ENCODE assay signal across 34 mouse cellular contexts in the genomic region with DNA sequence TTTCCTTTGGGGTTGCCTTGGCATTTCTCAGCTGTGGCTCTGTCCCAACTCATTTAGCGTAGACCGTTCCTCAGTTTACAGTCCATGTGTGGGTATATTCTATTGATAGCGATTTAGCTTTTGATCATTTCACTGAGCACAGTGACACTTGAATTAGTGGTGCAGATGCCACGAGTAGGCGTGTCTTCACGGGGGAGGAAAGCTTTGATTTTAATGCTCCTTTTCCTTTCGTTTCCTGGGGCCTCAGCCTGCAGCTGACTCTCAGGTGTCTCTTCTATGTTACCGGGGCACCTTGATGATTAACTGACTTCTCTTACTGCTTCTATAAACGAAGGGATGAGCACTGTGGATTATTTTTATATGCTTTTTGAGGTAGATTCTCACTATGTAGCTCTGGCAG. TPM values are rescaled to one million over a fixed set of nuclear protein-coding genes. Genes with fewer than 3 reads are reported as not detected.
DNase-seq lines count a peak whose midpoint lies in the region; ATAC-seq and TF ChIP-seq lines count a peak whose summit lies in the region.
"Had no signal": no experiment of that assay in that cellular context is flagged by ENCODE, and none has a peak within 500 bp of the region (broad histone marks: within the 10 kb centered on the region; RNA-seq: fewer than 3 reads in every experiment).

No protein-coding gene starts in this region.

- intact Hi-C loops in gastrocnemius, postnatal 14 days (cut with DNase I; ENCODE audit: low total_unique reads) = no loop called here

- no peak overlapping the region for H3K27ac ChIP-seq in heart, embryonic 10.5 days
- no peak overlapping the region for H3K27ac ChIP-seq in heart, embryonic 12.5 days (ENCODE audit: poor library complexity, severe bottlenecking)
- no peak overlapping the region for H3K27ac ChIP-seq in stomach, postnatal 0 days (replicated peaks)
- H3K27ac ChIP-seq in forebrain, postnatal 0 days (ENCODE audit: low read depth, low read length) = no peak overlapping the region
- H3K27ac ChIP-seq: embryonic facial prominence, embryonic 10.5 days; embryonic facial prominence, embryonic 13.5 days; forebrain, embryonic 10.5 days; forebrain, embryonic 13.5 days; gastrocnemius, adult 2 months; heart, adult 2 months; heart, embryonic 15.5 days; hindbrain, embryonic 14.5 days; hindbrain, postnatal 0 days; intestine, embryonic 15.5 days had no signal

- peak; percentile 10 for DNase-seq in heart, embryonic 10.5 days (ENCODE audit: low spot score)
- no peak for DNase-seq in stomach, postnatal 0 days (ENCODE audit: low spot score)
- no peak for DNase-seq in forebrain, postnatal 0 days
- no peak for DNase-seq in gastrocnemius, postnatal 14 days
- DNase-seq: adrenal gland, adult 2 months; adrenal gland, postnatal 14 days; B cell, adult 2 months; cerebellum, adult 11-12 months; cerebellum, adult 8-10 months; cerebellum, postnatal 10 days; cerebellum, postnatal 36 days; embryo, embryonic 11 days; gastrocnemius, adult 2 months; gastrocnemius, postnatal 25 days; heart, adult 2 months; heart, postnatal 10 days; heart, postnatal 4 days; kidney, adult 11 months had no signal

- H3K9ac ChIP-seq in heart, embryonic 12.5 days = no peak overlapping the region
- no peak overlapping the region for H3K9ac ChIP-seq in stomach, postnatal 0 days (ENCODE audit: low read length)
- H3K9ac ChIP-seq in forebrain, postnatal 0 days = no peak overlapping the region
- H3K9ac ChIP-seq: embryonic facial prominence, embryonic 13.5 days; forebrain, embryonic 13.5 days; heart, embryonic 15.5 days; hindbrain, embryonic 14.5 days; intestine, embryonic 15.5 days had no signal

- peaks cover 78% of the 10 kb centered on the region for H3K36me3 ChIP-seq in heart, embryonic 10.5 days
- peaks cover 78% of the 10 kb centered on the region for H3K36me3 ChIP-seq in heart, embryonic 12.5 days
- H3K36me3 ChIP-seq in stomach, postnatal 0 days (ENCODE audit: control insufficient read depth, insufficient read depth, low read length) = peaks cover 5% of the 10 kb centered on the region
- H3K36me3 ChIP-seq in forebrain, postnatal 0 days (ENCODE audit: insufficient read depth) = peaks cover 9% of the 10 kb centered on the region
- H3K36me3 ChIP-seq: G1E had no signal

- no peaks in the 10 kb centered on the region for H3K4me1 ChIP-seq in heart, embryonic 10.5 days
- no peaks in the 10 kb centered on the region for H3K4me1 ChIP-seq in heart, embryonic 12.5 days (replicated peaks)
- H3K4me1 ChIP-seq in stomach, postnatal 0 days (replicated peaks; ENCODE audit: control insufficient read depth, insufficient read depth) = no peaks in the 10 kb centered on the region
- no peaks in the 10 kb centered on the region for H3K4me1 ChIP-seq in forebrain, postnatal 0 days (ENCODE audit: insufficient read depth)
- H3K4me1 ChIP-seq: embryonic facial prominence, embryonic 10.5 days; embryonic facial prominence, embryonic 13.5 days; forebrain, embryonic 10.5 days; forebrain, embryonic 13.5 days; heart, embryonic 15.5 days; intestine, embryonic 15.5 days had no signal

- WGBS in heart, embryonic 10.5 days = 91% methylated on average over 9 of the region's 9 CpGs
- WGBS in heart, embryonic 12.5 days = 93% methylated on average over 9 of the region's 9 CpGs
- 92% methylated on average over 9 of the region's 9 CpGs for WGBS in stomach, postnatal 0 days
- WGBS in forebrain, postnatal 0 days = 95% methylated on average over 9 of the region's 9 CpGs

- no peak for TF ChIP-seq CTCF in stomach, postnatal 0 days (IDR thresholded peaks at IDR 0.05; ENCODE audit: low read depth)
- TF ChIP-seq CTCF in forebrain, postnatal 0 days (IDR thresholded peaks at IDR 0.05; ENCODE audit: low read depth) = no peak

- no peak overlapping the region for H3K4me2 ChIP-seq in heart, embryonic 12.5 days
- H3K4me2 ChIP-seq in stomach, postnatal 0 days (replicated peaks; ENCODE audit: low read depth) = no peak overlapping the region
- H3K4me2 ChIP-seq in forebrain, postnatal 0 days (ENCODE audit: low read depth) = no peak overlapping the region
- H3K4me2 ChIP-seq: embryonic facial prominence, embryonic 13.5 days; forebrain, embryonic 13.5 days; heart, embryonic 11.5 days; heart, embryonic 15.5 days; hindbrain, embryonic 14.5 days; intestine, embryonic 15.5 days had no signal

- H3K9me3 ChIP-seq in heart, embryonic 10.5 days = no peaks in the 10 kb centered on the region
- no peaks in the 10 kb centered on the region for H3K9me3 ChIP-seq in heart, embryonic 12.5 days (replicated peaks)
- no peaks in the 10 kb centered on the region for H3K9me3 ChIP-seq in stomach, postnatal 0 days (ENCODE audit: control insufficient read depth, low read length)
- no peaks in the 10 kb centered on the region for H3K9me3 ChIP-seq in forebrain, postnatal 0 days (ENCODE audit: low read length)
- H3K9me3 ChIP-seq: embryonic facial prominence, embryonic 10.5 days; embryonic facial prominence, embryonic 13.5 days; forebrain, embryonic 13.5 days; heart, embryonic 15.5 days; intestine, embryonic 15.5 days had no signal

- no peak for TF ChIP-seq EP300 in stomach, postnatal 0 days (optimal IDR thresholded peaks at IDR 0.05)

- no peak overlapping the region for H3K4me3 ChIP-seq in heart, embryonic 10.5 days
- H3K4me3 ChIP-seq in heart, embryonic 12.5 days = no peak overlapping the region
- H3K4me3 ChIP-seq in stomach, postnatal 0 days (ENCODE audit: low read depth, low read length) = no peak overlapping the region
- no peak overlapping the region for H3K4me3 ChIP-seq in forebrain, postnatal 0 days (ENCODE audit: low read depth, low read length)
- H3K4me3 ChIP-seq: embryonic facial prominence, embryonic 10.5 days; embryonic facial prominence, embryonic 13.5 days; forebrain, embryonic 10.5 days; forebrain, embryonic 13.5 days; gastrocnemius, adult 2 months; heart, adult 2 months; heart, embryonic 15.5 days; intestine, embryonic 15.5 days had no signal

- ATAC-seq in heart, embryonic 12.5 days (ENCODE audit: insufficient number of reproducible peaks, low FRiP score) = no peak
- peak; percentile 67 for ATAC-seq in activated CD4-positive, CD25-positive, alpha-beta regulatory T cell, adult 4 months
- ATAC-seq in inflammation-experienced regulatory T-cells, adult 6 months = peak; percentile 75
- ATAC-seq in stomach, postnatal 0 days (ENCODE audit: low FRiP score, low TSS enrichment) = no peak
- no peak for ATAC-seq in forebrain, postnatal 0 days
- ATAC-seq: forebrain, embryonic 13.5 days; forebrain, embryonic 16.5 days; hindbrain, postnatal 0 days; intestine, embryonic 15.5 days had no signal

- H3K27me3 ChIP-seq in heart, embryonic 10.5 days (ENCODE audit: insufficient read depth, poor library complexity, severe bottlenecking) = no peaks in the 10 kb centered on the region
- no peaks in the 10 kb centered on the region for H3K27me3 ChIP-seq in heart, embryonic 12.5 days (replicated peaks)
- no peaks in the 10 kb centered on the region for H3K27me3 ChIP-seq in stomach, postnatal 0 days (ENCODE audit: control insufficient read depth, insufficient read depth, low read length)
- H3K27me3 ChIP-seq in forebrain, postnatal 0 days (ENCODE audit: insufficient read depth, low read length) = no peaks in the 10 kb centered on the region
- H3K27me3 ChIP-seq: CH12.LX; embryonic facial prominence, embryonic 13.5 days; forebrain, embryonic 13.5 days; heart, embryonic 15.5 days; intestine, embryonic 15.5 days; Patski had no signal

RNA-seq across cellular contexts. Expression of a gene that starts 32.0 kb away (rescaled TPM):
- 80.2 and 95.0 TPM in 2 replicates for polyA plus RNA-seq in heart, embryonic 10.5 days (2016; fragmentation: Nextera tagmentation; extraction: Ambion mirVana)
- 72.8 and 73.2 TPM in 2 replicates for polyA plus RNA-seq in heart, embryonic 12.5 days (2016; fragmentation: Nextera tagmentation; extraction: Ambion mirVana)
- 10 to 100 TPM; 40.5 to 42.3 TPM for polyA plus RNA-seq in activated CD4-positive, CD25-positive, alpha-beta regulatory T cell, adult 4 months (2017; shearing (Covaris generic))
- 10 to 100 TPM; 39.3 to 44.2 (median 39.8) TPM for polyA plus RNA-seq in inflammation-experienced regulatory T-cells, adult 6 months (2017; shearing (Covaris generic))
- 23.5 and 23.9 TPM in 2 replicates for polyA plus RNA-seq in stomach, postnatal 0 days (2015; fragmentation: Nextera tagmentation; extraction: Ambion mirVana)
- 8.1 and 10.9 TPM in 2 replicates for total RNA-seq in forebrain, postnatal 0 days (2014; rRNA removed)
- 17.0 and 18.0 TPM in 2 replicates for polyA plus RNA-seq in forebrain, postnatal 0 days (2015; fragmentation: Nextera tagmentation; extraction: Ambion mirVana)
- total RNA-seq in gastrocnemius, postnatal 14 days (2021) = 10 to 100 TPM; 12.4 to 14.8 TPM
- total RNA-seq: CH12.LX had no signal
- polyA plus RNA-seq: G1E had no signal

Comparison
In these comparisons a context has a peak if more than half of its experiments do, and no peak if none do; other contexts are left out.
1. ATAC-seq: peak in activated CD4-positive, CD25-positive, alpha-beta regulatory T cell, adult 4 months (single experiment) and inflammation-experienced regulatory T-cells, adult 6 months (single experiment); none in heart, embryonic 12.5 days (single experiment), stomach, postnatal 0 days (single experiment) and forebrain, postnatal 0 days (single experiment).